In genomic region chr8:84846722-84847572, GRCm38 (mm10) we compare ENCODE assay signal across 8 mouse cellular contexts. TPM values are rescaled to one million over a fixed set of nuclear protein-coding genes. Genes with fewer than 3 reads are reported as not detected.
DNase-seq lines count a peak whose midpoint lies in the region; ATAC-seq lines count a peak whose summit lies in the region.

Gene Calr (minus strand): TSS chr8:84846934.

- peak within 1 kb of the TSS; percentile 99 for H3K9ac ChIP-seq in hindbrain, embryonic 11.5 days (ENCODE audit: low read depth, low read length)

- peaks cover 27% of the 10 kb centered on the region for H3K36me3 ChIP-seq in hindbrain, embryonic 11.5 days (ENCODE audit: control insufficient read depth, insufficient read depth, low read length)

- peak; percentile 99 for DNase-seq in Muller cell, postnatal 12 days (ENCODE audit: inconsistent ontology term)
- DNase-seq in cerebellum, adult 9-11 months = peak; percentile 100
- peak; percentile 100 for DNase-seq in frontal cortex, adult 2 months (ENCODE audit: extremely low spot score in 1 of 2, low spot score in 1 of 2)
- peak; percentile 99 for DNase-seq in hindbrain, embryonic 11.5 days (ENCODE audit: low spot score)
- DNase-seq in layer of hippocampus, postnatal 10 days (ENCODE audit: low spot score in 2 of 2) = peak; percentile 98 to 99
- peak; percentile 100 for DNase-seq in lung, postnatal 10 days
- peak; percentile 99 for DNase-seq in ovary, postnatal 36 days (ENCODE audit: low spot score)
- DNase-seq in thymus, postnatal 25 days = peak; percentile 100

- peaks cover 7% of the 10 kb centered on the region; the same call in 1 of the 2 replicates for H3K4me1 ChIP-seq in hindbrain, embryonic 11.5 days (replicated peaks; ENCODE audit: control insufficient read depth, insufficient read depth, low read length)

- H3K27ac ChIP-seq in hindbrain, embryonic 11.5 days (ENCODE audit: low read depth, low read length) = peak within 1 kb of the TSS; percentile 80

- H3K4me3 ChIP-seq in hindbrain, embryonic 11.5 days (ENCODE audit: low read depth, low read length) = peak within 1 kb of the TSS; percentile 96

- ATAC-seq in hindbrain, embryonic 11.5 days (ENCODE audit: low FRiP score) = peak; percentile 99

- WGBS in hindbrain, embryonic 11.5 days = under 1% methylated on average over 54 of the region's 55 CpGs

- peak within 1 kb of the TSS; percentile 74 for H3K4me2 ChIP-seq in hindbrain, embryonic 11.5 days (replicated peaks; ENCODE audit: low read depth, low read length)

- no peaks in the 10 kb centered on the region for H3K9me3 ChIP-seq in hindbrain, embryonic 11.5 days (ENCODE audit: control insufficient read depth, low read length)

- H3K27me3 ChIP-seq in hindbrain, embryonic 11.5 days (ENCODE audit: control insufficient read depth, insufficient read depth, low read length) = no peaks in the 10 kb centered on the region

RNA-seq across cellular contexts. Expression of gene Calr, which starts in this region (rescaled TPM):
- 561 and 590 TPM in 2 replicates for polyA plus RNA-seq in frontal cortex, adult 2 months (2012; rRNA removed)
- polyA plus RNA-seq in hindbrain, embryonic 11.5 days (2014; fragmentation: Nextera tagmentation; extraction: Ambion mirVana) = 837 and 845 TPM in 2 replicates
- total RNA-seq in layer of hippocampus, postnatal 10 days (2021) = 100 to 1,000 TPM; 444 to 464 TPM

Comparison
In these comparisons a context has a peak if more than half of its experiments do, and no peak if none do; other contexts are left out.
1. Peak in every context shown above with its lines: DNase-seq, ATAC-seq, H3K4me3 ChIP-seq and H3K27ac ChIP-seq.